Mouse (Mus musculus) kidney, postnatal 0 days (tissue): ENCODE results near the gene Ccdc125. TPM values are rescaled to one million over a fixed set of nuclear protein-coding genes. Genes with fewer than 3 reads are reported as not detected.
"Not testable (repeated sequence)": the region's sequence is repeated elsewhere in the genome, so short reads cannot be mapped to it uniquely, and the experiment has no call there.

Experiments
- ATAC-seq: fragments of 200-750 bp; cut with Nextera tagmentation; replicated peaks from 2 replicates; pipeline ENCODE4 v1.8.0; 2017; ENCODE audit warnings: low read depth, moderate number of reproducible peaks, moderate TSS enrichment, moderate library complexity; ENCODE audit not compliant: low FRiP score
- DNase-seq: peaks from one replicate; pipeline ENCODE4 v3.0.0-alpha.2; 2016; ENCODE audit warnings: low spot score
- H3K27ac ChIP-seq: fragments of 300-500 bp; sonication (generic); 2 replicates; pipeline ENCODE4 v1.5.1; 2014; ENCODE audit warnings: mild to moderate bottlenecking
- H3K27me3 ChIP-seq: fragments of 300-500 bp; sonication (generic); 2 replicates; pipeline ENCODE4 v1.6.1; 2014; ENCODE audit warnings: low read length, mixed read lengths; ENCODE audit not compliant: insufficient read depth
- H3K36me3 ChIP-seq: fragments of 300-500 bp; sonication (generic); 2 replicates; pipeline ENCODE4 v1.6.1; 2014; ENCODE audit warnings: low read length, mixed read lengths; ENCODE audit not compliant: insufficient read depth
- H3K4me1 ChIP-seq: fragments of 300-500 bp; sonication (generic); replicated peaks from 2 replicates; pipeline ENCODE4 v1.6.1; 2014; ENCODE audit warnings: antibody characterized with exemption, low read length, mixed read lengths; ENCODE audit not compliant: insufficient read depth
- H3K4me2 ChIP-seq: fragments of 300-500 bp; sonication (generic); 2 replicates; pipeline ENCODE4 v1.6.1; 2014; ENCODE audit warnings: mild to moderate bottlenecking, low read length, moderate library complexity, mixed read lengths
- H3K4me3 ChIP-seq: fragments of 300-500 bp; sonication (generic); replicated peaks from 2 replicates; pipeline ENCODE4 v1.5.1; 2014; ENCODE audit warnings: low read depth, low read length
- H3K9ac ChIP-seq: fragments of 300-500 bp; sonication (generic); 2 replicates; pipeline ENCODE4 v1.6.1; 2014; ENCODE audit warnings: low read depth, low read length
- H3K9me3 ChIP-seq: fragments of 300-500 bp; sonication (generic); replicated peaks from 2 replicates; pipeline ENCODE4 v1.6.1; 2016; ENCODE audit warnings: low read length, inconsistent platforms, mixed read lengths
- CTCF ChIP-seq: IDR thresholded peaks from 2 replicates; pipeline ENCODE4 v1.5.1; 2016; ENCODE audit warnings: antibody characterized with exemption, low read depth, mild to moderate bottlenecking, moderate library complexity
- WGBS: fragments of 180-500 bp; shearing (Covaris S2); extraction: QIAGEN DNeasy Blood & Tissue Kit; methylation state at CpG from one replicate; pipeline ENCODE4 v1.1.7; 2014; 5-methylcytosine and 5-hydroxymethylcytosine counted together
- polyA plus RNA-seq: library from polyadenylated mRNA; unstranded; fragments of >200 nt; fragmentation: Nextera tagmentation; extraction: Ambion mirVana; gene quantifications from 2 replicates; pipeline ENCODE4 v1.2.1, GENCODE M21; 2015

Ccdc125 gene
- polyA plus RNA-seq, 1 experiment from 2014 or later, result 6.1 TPM

- Histone ChIP-seq H3K27me3 (no peaks in the 10 kb centered on the region), H3K4me3 (no peak overlapping the region), H3K9me3 (no peaks in the 10 kb centered on the region), H3K27ac (no peak overlapping the region), H3K4me2 (no peak overlapping the region), H3K4me1 (no peaks in the 10 kb centered on the region), H3K9ac (no peak overlapping the region), H3K36me3 (peaks cover 55% of the 10 kb centered on the region)
- TF ChIP-seq CTCF, result no peak
- DNase-seq (no peak), ATAC-seq (no peak)
- WGBS, result 88% methylated on average over 6 of the region's 6 CpGs
These were observed 46.0 kb downstream of the Ccdc125 start for GRCm38 (mm10) chr13:100715467-100715866.

GRCm38 (mm10) chr13:100721656-100722055, 52.1 kb downstream of the Ccdc125 start:
- ATAC-seq (no peak), DNase-seq (no peak)
- 91% methylated on average over 5 of the region's 5 CpGs for WGBS
- Histone ChIP-seq H3K4me2 (no peak overlapping the region), H3K27ac (no peak overlapping the region), H3K4me1 (no peaks in the 10 kb centered on the region), H3K36me3 (peaks cover 19% of the 10 kb centered on the region), H3K4me3 (no peak overlapping the region), H3K9ac (no peak overlapping the region), H3K9me3 (no peaks in the 10 kb centered on the region), H3K27me3 (no peaks in the 10 kb centered on the region)
- TF ChIP-seq CTCF, result no peak

GRCm38 (mm10) chr13:100724051-100724754, 54.7 kb downstream of the Ccdc125 start:
- ATAC-seq, result 0 out of 2 replicates have a peak, but pooled peaks have one; percentile 10
- H3K9me3 ChIP-seq, result no peaks in the 10 kb centered on the region
- H3K27me3 ChIP-seq, result no peaks in the 10 kb centered on the region
- TF ChIP-seq CTCF, result no peak
- H3K9ac ChIP-seq, result no peak overlapping the region
- no peak overlapping the region for H3K27ac ChIP-seq
- WGBS, result 50% methylated on average over 7 of the region's 7 CpGs
- H3K4me2 ChIP-seq, result no peak overlapping the region
- peaks cover 10% of the 10 kb centered on the region; the same call in 1 of the 2 replicates for H3K36me3 ChIP-seq
- H3K4me3 ChIP-seq, result no peak overlapping the region
- H3K4me1 ChIP-seq, result 0 out of 2 replicates have a peak, but pooled peaks cover 3% of the 10 kb centered on the region
- peak; percentile 36 for DNase-seq

GRCm38 (mm10) chr13:100725194-100725593, 55.7 kb downstream of the Ccdc125 start:
- no peak overlapping the region for H3K27ac ChIP-seq
- ATAC-seq, result no peak

GRCm38 (mm10) chr13:100728086-100728485, 58.6 kb downstream of the Ccdc125 start:
- Histone ChIP-seq H3K4me2 (no peak overlapping the region), H3K27me3 (no peaks in the 10 kb centered on the region), H3K27ac (no peak overlapping the region), H3K9me3 (no peaks in the 10 kb centered on the region), H3K9ac (no peak overlapping the region), H3K36me3 (peaks cover 5% of the 10 kb centered on the region; the same call in 1 of the 2 replicates), H3K4me1 (0 out of 2 replicates have a peak, but pooled peaks cover 7% of the 10 kb centered on the region), H3K4me3 (no peak overlapping the region)
- 92% methylated on average over 5 of the region's 5 CpGs for WGBS
- TF ChIP-seq CTCF, result no peak
- DNase-seq (no peak), ATAC-seq (no peak)

More at GRCm38 (mm10) chr13:100725194-100725593, 55.7 kb downstream of the Ccdc125 start:
- Histone ChIP-seq H3K4me2 (no peak overlapping the region), H3K4me3 (no peak overlapping the region), H3K9me3 (no peaks in the 10 kb centered on the region), H3K4me1 (0 out of 2 replicates have a peak, but pooled peaks cover 7% of the 10 kb centered on the region), H3K9ac (no peak overlapping the region), H3K27me3 (no peaks in the 10 kb centered on the region), H3K36me3 (peaks cover 7% of the 10 kb centered on the region; the same call in 1 of the 2 replicates)
- no peak for TF ChIP-seq CTCF
- DNase-seq, result no peak
- 90% methylated on average over 10 of the region's 10 CpGs for WGBS

- not testable (repeated sequence) for H3K9ac ChIP-seq, H3K36me3 ChIP-seq, H3K9me3 ChIP-seq, H3K4me3 ChIP-seq, H3K4me1 ChIP-seq, DNase-seq, H3K4me2 ChIP-seq, H3K27me3 ChIP-seq, H3K27ac ChIP-seq, ATAC-seq
- 92% methylated on average over 4 of the region's 4 CpGs for WGBS
These were observed 59.0 kb downstream of the Ccdc125 start for GRCm38 (mm10) chr13:100728530-100728929.
